Mouse (Mus musculus) brain, adult 2 months (tissue): ENCODE data around the gene Gp1bb.

Source experiments
- DNase-seq: peaks from one replicate; pipeline ENCODE4 v3.0.0; 2011; ENCODE audit warnings: low read depth, low spot score

Gp1bb gene

DNA sequence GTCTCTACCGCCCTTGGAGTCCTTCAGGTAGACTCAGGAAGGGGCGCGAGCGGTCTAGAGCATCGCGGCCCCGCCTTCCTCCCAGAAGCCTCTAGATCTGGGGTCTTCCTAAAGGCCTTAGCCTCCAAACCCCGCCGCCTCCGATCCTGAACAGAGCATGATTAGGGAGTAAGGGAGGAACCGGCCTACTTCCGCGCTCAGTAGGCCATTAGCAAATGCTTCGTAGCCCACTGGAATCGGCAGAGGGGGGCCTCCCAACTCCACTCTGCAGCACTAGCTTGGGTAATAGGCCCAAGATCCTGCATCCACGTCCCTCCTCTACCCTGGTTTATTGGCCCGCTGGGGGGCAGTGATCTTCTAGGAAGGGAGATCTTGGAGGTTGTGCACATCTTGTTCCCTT lies at the start of gene Gp1bb:
Gp1bb (minus strand) TSS at position 385 of the 400 bp plus-strand sequence.
- no peak for DNase-seq

DNA sequence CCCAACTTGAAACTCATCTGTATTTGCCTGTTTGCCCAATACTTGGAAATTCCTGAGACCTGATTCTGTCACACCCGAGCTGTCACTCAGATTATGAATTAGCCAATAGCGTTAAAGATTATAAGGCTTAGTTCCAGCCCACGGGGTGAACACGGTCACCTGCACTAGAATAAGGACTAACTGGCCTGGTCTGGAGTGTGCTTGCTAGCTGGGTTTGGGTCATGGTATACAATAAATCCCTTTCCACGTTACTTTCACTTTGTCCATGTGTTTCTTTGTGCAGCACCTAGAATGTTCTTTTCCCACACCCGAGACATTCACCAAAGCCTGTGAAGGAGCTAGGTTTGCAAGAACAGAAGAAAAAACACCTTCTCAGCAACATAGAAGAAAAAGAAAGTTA lies 47.7 kb upstream of the Gp1bb start:
- DNase-seq: no peak

- no peak for DNase-seq
Measured at GRCm38 (mm10) chr16:18658597-18658996, 36.4 kb upstream of the Gp1bb start.

GRCm38 (mm10) chr16:18655372-18656098 lies 33.3 kb upstream of the Gp1bb start:
- no peak for DNase-seq

DNA sequence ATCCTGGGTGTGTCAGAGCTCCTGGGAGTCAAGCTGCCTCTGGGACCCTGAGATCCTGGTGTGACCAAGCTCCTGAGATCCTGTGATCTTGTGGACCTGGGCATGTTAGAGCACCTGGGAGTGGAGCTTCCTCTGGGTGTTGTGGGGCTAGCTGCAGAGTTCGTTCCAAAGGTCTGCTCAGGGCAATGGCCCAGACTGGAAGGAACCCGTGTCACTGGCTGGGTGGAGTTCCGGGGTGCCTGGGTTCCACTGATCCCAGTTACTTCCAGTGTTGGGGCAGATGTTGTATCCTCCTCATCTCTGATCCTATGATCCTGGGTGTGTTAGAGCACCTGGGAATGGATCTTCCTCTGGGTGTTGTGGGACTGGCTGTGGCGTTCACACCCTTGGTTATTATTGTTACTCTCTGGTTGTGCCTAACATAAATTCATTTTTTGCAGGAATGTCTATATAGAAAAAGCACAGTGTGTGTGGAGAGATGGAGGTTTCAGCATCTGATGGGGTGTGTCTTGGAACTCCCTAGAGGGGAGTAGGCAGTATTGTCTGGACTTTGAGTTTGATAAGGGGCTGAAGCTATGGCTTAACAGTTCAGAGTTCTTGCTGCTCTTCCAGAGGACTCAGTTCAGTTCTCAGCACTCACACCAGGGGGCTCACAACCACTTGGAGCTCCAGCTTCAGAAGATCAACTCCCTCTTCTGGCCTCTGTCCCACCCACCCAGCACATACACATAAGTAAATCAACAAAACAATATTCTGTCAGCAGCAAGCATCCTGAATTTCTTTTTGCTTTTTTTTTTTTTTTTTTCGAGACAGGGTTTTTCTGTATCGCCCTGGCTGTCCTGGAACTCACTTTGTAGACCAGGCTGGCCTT lies 31.3 kb upstream of the Gp1bb start:
- no peak for DNase-seq

DNA sequence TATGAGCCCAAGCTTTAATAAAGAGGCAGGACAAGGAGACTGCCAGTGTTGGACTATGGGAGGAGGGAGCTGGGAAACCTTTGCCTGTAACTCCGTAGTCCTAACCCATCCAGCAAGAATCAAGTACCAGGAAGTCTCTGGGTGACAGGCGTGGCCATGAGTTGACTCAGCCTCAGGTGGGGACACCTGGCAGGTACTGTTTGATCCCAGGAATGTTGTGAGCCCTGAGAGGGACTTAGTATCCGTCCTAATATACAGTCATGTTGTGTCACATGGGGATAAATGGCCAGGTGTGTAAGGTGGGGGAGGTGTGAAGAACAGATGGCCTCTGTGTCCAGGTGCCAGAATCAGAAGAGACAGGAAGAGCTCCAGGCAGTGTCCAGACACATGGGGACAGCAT lies 26.9 kb upstream of the Gp1bb start:
- no peak for DNase-seq

DNA sequence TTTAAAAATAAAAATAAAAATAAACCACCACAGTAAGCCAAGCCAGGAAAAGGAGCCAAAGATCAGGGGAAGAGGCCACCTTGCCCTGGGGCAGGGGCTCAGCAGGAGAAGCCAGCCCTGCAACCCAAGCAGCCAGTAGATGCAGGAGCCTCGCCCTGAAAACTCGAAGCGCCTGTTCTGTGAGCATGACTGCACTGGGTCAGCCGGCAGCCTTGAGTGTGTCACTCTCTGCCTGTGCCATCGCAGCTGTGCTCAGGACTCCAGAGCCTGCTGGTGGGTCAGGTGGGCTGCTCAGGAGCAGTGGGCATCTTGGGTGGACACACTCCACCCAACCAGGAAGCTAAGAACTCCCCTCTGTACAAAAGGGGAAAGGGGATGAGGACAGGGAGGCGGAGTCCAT lies 23.1 kb upstream of the Gp1bb start:
- DNase-seq: no peak

DNA sequence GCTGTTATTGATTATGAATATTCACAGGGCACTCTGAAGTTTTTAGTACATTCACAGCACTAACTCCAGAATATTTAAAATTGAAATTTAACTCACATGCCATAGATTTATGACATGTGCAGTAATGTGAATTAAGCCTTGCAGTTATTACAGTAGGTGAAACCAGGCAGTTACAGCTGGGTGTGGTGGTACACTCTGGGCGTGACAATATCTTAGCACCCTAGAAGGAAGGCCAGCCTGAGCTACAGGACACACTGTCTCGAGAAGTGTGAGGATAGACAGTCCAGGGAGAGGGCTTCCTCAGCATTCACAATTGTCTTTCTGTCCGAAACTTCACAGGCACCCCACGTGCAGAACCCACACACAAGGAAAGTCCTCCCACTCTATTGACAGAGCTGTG lies 22.3 kb upstream of the Gp1bb start:
- no peak for DNase-seq

DNA sequence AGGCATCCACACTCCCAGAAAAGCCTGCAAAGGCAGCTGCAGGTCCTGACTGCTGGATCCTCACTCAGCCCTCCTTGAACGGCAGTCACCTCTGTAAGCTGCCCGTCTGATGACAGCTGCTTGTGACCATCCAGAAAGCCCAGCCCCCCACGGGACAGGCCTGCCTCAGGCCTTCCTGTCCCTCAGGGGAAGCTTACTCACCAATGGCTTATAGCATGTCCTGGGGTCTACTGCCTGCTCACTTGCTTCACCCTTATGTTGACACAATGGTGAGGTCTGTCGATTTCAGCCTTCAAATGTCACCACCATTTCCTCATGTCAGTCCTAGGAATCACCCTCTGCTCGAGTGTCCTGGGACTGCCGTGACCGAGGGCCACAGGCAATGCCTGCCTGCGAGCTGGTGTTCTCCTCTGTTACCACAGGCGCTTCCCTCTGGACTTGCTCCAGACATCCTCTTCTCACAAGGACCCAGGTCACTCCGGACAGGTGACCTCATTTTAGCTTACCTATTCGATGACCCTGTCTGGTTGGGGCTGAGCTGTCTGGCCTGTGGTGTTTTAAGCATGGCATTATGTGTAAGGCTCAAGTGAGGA lies 21.3 kb upstream of the Gp1bb start:
- DNase-seq: no peak

DNA sequence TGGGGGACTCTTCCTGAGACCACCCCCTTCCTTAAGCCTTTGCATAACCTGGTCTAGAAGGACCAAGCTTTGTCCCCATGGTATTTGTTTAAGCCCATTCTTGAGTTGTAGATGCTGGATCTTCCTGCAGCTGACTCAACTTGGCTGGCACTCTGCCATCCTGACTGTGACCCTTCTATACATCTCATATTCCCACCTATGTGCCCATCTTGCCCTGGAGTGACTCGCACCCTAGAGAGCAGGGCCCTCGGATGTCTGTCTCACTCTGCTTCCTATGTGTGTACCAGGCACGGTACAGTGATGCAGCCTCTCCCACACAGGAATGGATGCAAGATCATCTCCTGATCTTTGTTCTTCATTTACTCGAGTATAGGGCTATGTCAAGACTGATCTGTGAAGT lies 20.7 kb upstream of the Gp1bb start:
- DNase-seq: no peak

DNA sequence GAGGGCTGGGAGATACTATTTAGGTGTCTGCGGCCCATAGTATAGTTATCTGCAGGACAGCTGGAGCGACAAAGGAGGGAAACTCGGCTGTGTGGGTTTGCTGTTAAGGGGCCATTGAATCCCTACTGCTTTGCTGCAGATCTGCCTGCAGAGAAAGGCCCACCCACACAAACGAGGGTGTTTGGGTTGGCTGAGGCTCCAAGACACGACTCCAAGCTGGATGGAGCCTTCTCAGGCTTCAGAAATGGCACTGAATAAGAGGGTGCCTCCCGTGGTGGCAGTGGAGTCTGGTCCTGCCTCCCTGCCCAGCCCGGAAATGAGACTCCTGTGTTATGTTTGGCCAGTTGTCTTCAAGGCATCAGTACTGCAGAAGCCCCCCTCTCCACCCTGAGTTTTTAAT lies 20.1 kb upstream of the Gp1bb start:
- DNase-seq: peak; percentile 81

GRCm38 (mm10) chr16:18639382-18639929 lies 17.3 kb upstream of the Gp1bb start:
- no peak for DNase-seq

GRCm38 (mm10) chr16:18638396-18638795 lies 16.2 kb upstream of the Gp1bb start:
- no peak for DNase-seq

DNA sequence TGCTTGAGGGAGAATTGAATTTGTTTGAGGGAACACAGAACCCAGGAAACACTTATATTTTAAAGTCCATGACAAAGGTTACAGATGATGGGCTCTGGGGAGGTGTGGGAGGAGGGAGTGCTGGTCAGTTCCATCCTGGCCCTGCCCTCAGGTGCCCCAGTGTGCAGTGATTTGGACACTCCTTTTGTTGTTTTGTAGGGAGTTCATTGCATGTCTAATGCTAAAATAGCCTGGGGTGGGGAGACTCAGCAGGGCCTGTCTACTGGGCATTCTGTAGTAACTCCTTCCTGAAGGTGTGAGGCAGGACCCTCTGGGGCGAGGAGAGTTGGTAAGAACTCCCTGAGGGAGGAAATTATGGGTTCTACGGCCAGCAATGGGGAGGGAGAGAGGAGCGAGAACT lies 14.6 kb upstream of the Gp1bb start:
- DNase-seq: no peak

DNA sequence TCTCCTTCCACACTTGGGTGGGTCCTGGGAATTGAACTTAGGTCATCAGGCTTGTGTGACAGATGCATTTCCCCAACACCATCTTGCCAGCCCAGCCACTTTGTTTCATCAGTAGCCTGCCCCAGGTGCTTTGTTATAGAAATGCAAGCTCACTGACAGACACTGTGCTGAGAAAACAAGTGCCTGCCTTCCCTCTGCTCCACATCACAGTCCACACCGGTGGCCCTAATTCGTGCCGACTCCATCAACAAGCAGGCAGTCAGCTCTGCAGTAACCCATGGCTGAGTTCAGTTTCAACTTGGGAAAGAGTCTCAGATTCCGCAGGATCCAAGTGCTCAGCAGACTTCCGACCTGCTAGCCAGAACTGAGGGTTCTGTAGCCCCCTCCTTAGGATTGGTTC lies 14.2 kb upstream of the Gp1bb start:
- no peak for DNase-seq

DNA sequence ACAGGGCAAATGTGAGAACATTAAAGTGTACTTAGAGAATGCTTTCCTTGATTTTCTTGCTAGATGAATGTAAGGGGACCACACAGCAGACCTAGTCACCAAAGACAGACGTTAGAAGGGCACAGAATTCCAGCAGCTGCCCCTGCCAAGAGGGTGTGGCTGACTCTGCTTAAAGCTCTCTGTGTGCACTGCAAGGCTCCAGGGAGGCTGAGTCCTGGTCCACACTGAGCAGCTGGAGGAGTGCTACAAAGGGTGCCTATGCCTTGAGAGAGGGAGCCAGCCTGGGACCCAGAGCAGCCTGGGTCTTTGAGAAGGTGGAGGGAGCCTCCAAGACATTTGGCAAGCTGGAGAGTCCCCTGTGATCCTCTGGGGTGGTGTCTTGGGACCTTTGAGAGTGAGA lies 11.1 kb upstream of the Gp1bb start:
- DNase-seq: no peak

DNA sequence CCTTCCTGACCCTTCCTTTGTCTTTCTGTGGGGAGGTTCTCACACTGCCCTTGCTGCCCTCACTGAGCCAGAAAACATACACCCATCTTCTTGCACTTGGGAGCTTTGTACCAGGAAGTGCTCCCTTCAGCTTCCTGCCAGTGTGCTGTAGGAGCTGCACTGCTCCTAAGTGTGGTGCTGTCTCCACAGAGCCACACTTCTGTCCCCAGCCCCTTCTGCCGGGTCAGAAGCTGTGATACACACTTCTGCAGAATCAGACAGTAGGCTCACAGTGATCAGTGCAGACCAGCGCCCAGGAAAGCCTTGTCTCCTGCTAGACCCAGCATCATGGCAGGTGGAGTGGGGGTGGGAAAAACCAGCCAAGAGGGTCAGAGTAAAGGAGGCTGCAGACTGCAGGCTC lies 10.6 kb upstream of the Gp1bb start:
- no peak for DNase-seq

- peak; percentile 79 for DNase-seq
Measured at GRCm38 (mm10) chr16:18632059-18632458, 9.9 kb upstream of the Gp1bb start.

- no peak for DNase-seq
Measured at GRCm38 (mm10) chr16:18631141-18631540, 8.9 kb upstream of the Gp1bb start.

GRCm38 (mm10) chr16:18630291-18630690 lies 8.1 kb upstream of the Gp1bb start:
- DNase-seq: no peak

DNA sequence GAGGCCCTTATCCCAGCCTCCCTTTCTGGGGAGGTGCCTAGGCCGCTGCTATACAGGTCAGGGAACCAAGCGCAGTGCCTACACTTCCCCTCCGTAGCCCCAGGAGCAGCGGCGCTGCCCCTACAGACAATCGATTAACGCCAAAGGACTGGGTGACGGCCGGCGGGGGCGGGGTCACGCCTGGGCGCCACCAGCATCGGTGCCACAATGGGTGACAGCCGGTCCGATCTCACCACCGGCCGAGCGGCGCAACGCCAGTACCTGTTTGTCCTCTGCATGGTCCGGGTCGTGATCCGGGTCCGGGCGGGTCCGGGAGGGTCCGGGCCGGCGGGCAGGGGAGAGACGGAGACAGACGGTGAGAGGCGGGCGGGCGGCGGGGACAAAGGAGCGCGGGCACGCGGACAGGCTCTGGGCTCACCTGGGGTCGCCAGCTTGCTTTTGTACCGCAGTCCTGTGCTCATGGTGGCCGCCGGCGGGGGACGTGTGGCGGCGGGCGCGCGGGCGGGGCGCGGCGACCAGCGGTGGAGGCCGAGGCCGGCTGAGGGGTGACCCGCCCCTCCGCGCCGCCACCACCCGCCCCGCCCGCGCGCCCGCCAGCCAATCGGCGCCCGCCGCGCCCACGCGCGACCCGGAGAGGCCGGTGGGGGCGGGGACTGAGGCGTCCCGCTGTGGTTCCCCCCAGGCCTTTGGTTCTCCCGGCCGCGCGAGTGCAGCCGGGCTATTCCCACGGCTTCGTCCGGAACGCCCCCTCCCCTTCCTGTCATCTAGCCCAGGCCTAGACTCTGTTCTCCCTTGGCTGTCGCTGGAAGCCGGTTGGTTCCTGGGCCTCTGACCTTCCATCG lies 7.4 kb upstream of the Gp1bb start, which contains the start of gene Sept5:
Sept5 (minus strand) TSS at position 565 of the 842 bp plus-strand sequence.
- peak; percentile 77 for DNase-seq
